Mouse (Mus musculus): ENCODE measurements around the gene Paf1. TPM values are rescaled to one million over a fixed set of nuclear protein-coding genes. Genes with fewer than 3 reads are reported as not detected.

The Paf1 gene
- 10 to 100 TPM; 71.8 to 93.4 TPM for total RNA-seq (2021)
- long read RNA-seq, experiment 1, transcript Paf1-201 (14 exons, 2,003 nt): major isoform, 24 of 32 reads
- long read RNA-seq, experiment 1, partial matches to known transcripts: 4 of 32 reads
- long read RNA-seq, experiment 1, other reads (novel, unspliced or antisense): 4 of 32 reads
- long read RNA-seq, experiment 2, transcript Paf1-201 (14 exons, 2,003 nt): major isoform, 34 of 47 reads
- long read RNA-seq, experiment 2, partial matches to known transcripts: 6 of 47 reads
- long read RNA-seq, experiment 2, other reads (novel, unspliced or antisense): 7 of 47 reads

- DNase-seq (ENCODE audit: low spot score in 2 of 2): peak in 1 of 2 experiments; percentile 91
Observed at GRCm38 (mm10) chr7:28392429-28393271, at the start of gene Paf1, which contains the start of gene Med29. Gene Paf1, plus strand, starts transcription at chr7:28392951. Gene Med29, minus strand, starts transcription at chr7:28392708.

GRCm38 (mm10) chr7:28344637-28345036 lies 48.1 kb upstream of the Paf1 start:
- no peak for DNase-seq (ENCODE audit: low spot score in 2 of 2)

- DNase-seq (ENCODE audit: low spot score in 2 of 2): no peak
Observed at GRCm38 (mm10) chr7:28347746-28348145, 45.0 kb upstream of the Paf1 start.

- no peak for DNase-seq (ENCODE audit: low spot score in 2 of 2)
Observed at GRCm38 (mm10) chr7:28348601-28349000, 44.1 kb upstream of the Paf1 start.

GRCm38 (mm10) chr7:28350155-28350883 lies 42.4 kb upstream of the Paf1 start, which contains the start of gene Rps16:
Gene Rps16, plus strand, starts transcription at chr7:28350652.
- peak; percentile 97 to 99 for DNase-seq (ENCODE audit: low spot score in 2 of 2)

- DNase-seq (ENCODE audit: low spot score in 2 of 2): no peak
Observed at GRCm38 (mm10) chr7:28351676-28352191, 41.0 kb upstream of the Paf1 start.

GRCm38 (mm10) chr7:28353267-28353666 lies 39.5 kb upstream of the Paf1 start:
- no peak for DNase-seq (ENCODE audit: low spot score in 2 of 2)

GRCm38 (mm10) chr7:28354113-28354581 lies 38.6 kb upstream of the Paf1 start:
- DNase-seq (ENCODE audit: low spot score in 2 of 2): no peak

- DNase-seq (ENCODE audit: low spot score in 2 of 2): no peak
Observed at GRCm38 (mm10) chr7:28354596-28354995, 38.2 kb upstream of the Paf1 start.

GRCm38 (mm10) chr7:28355221-28355620 lies 37.5 kb upstream of the Paf1 start:
- no peak for DNase-seq (ENCODE audit: low spot score in 2 of 2)

- DNase-seq (ENCODE audit: low spot score in 2 of 2): no peak
Observed at GRCm38 (mm10) chr7:28356981-28357380, 35.8 kb upstream of the Paf1 start.

GRCm38 (mm10) chr7:28357984-28358383 lies 34.8 kb upstream of the Paf1 start:
- no peak for DNase-seq (ENCODE audit: low spot score in 2 of 2)

- peak in 1 of 2 experiments; percentile 2 for DNase-seq (ENCODE audit: low spot score in 2 of 2)
Observed at GRCm38 (mm10) chr7:28358431-28358830, 34.3 kb upstream of the Paf1 start.

GRCm38 (mm10) chr7:28359854-28360253 lies 32.9 kb upstream of the Paf1 start:
- peak in 1 of 2 experiments; percentile 3 for DNase-seq (ENCODE audit: low spot score in 2 of 2)

- DNase-seq (ENCODE audit: low spot score in 2 of 2): peak in 1 of 2 experiments; percentile 2
Observed at GRCm38 (mm10) chr7:28360291-28360690, 32.5 kb upstream of the Paf1 start.

- no peak for DNase-seq (ENCODE audit: low spot score in 2 of 2)
Observed at GRCm38 (mm10) chr7:28361647-28362341, 31.0 kb upstream of the Paf1 start.

GRCm38 (mm10) chr7:28362441-28363060 lies 30.2 kb upstream of the Paf1 start:
- no peak for DNase-seq (ENCODE audit: low spot score in 2 of 2)

GRCm38 (mm10) chr7:28367663-28368275 lies 25.0 kb upstream of the Paf1 start:
- DNase-seq (ENCODE audit: low spot score in 2 of 2): no peak

- DNase-seq (ENCODE audit: low spot score in 2 of 2): no peak
Observed at GRCm38 (mm10) chr7:28368276-28368920, 24.4 kb upstream of the Paf1 start.
